Mouse (Mus musculus): ENCODE results near the gene Cd177. TPM values are rescaled to one million over a fixed set of nuclear protein-coding genes. Genes with fewer than 3 reads are reported as not detected.
"Not testable (repeated sequence)": the region's sequence is repeated elsewhere in the genome, so short reads cannot be mapped to it uniquely, and the experiment has no call there.

Gene Cd177
- polyA plus RNA-seq (2014; fragmentation: Nextera tagmentation; extraction: Ambion mirVana): not detected in 2 replicates

- DNase-seq (ENCODE audit: low spot score) (no peak), ATAC-seq (ENCODE audit: low FRiP score) (no peak)
- 82% methylated on average over 6 of the region's 6 CpGs for WGBS
- H3K27ac ChIP-seq (ENCODE audit: low read depth, low read length): no peak within 1 kb of the TSS
- H3K27me3 ChIP-seq (ENCODE audit: control insufficient read depth, insufficient read depth, low read length): no peaks in the 10 kb centered on the region
- H3K4me3 ChIP-seq (ENCODE audit: low read depth, low read length): no peak within 1 kb of the TSS
- H3K4me2 ChIP-seq (replicated peaks; ENCODE audit: low read depth, low read length): no peak within 1 kb of the TSS
- no peaks in the 10 kb centered on the region for H3K9me3 ChIP-seq (ENCODE audit: control insufficient read depth, low read length)
- no peaks in the 10 kb centered on the region for H3K4me1 ChIP-seq (replicated peaks; ENCODE audit: control insufficient read depth, insufficient read depth, low read length)
- no peaks in the 10 kb centered on the region for H3K36me3 ChIP-seq (ENCODE audit: control insufficient read depth, insufficient read depth, low read length)
- no peak within 1 kb of the TSS for H3K9ac ChIP-seq (ENCODE audit: low read depth, low read length)
Observed at GRCm38 (mm10) chr7:24760211-24760610, at the start of gene Cd177. Gene Cd177, minus strand, starts transcription at chr7:24760311.

GRCm38 (mm10) chr7:24809041-24809440 lies 48.9 kb upstream of the Cd177 start:
- no peaks in the 10 kb centered on the region for H3K36me3 ChIP-seq (ENCODE audit: control insufficient read depth, insufficient read depth, low read length)
- no peak overlapping the region for H3K4me3 ChIP-seq (ENCODE audit: low read depth, low read length)
- no peaks in the 10 kb centered on the region for H3K4me1 ChIP-seq (replicated peaks; ENCODE audit: control insufficient read depth, insufficient read depth, low read length)
- ATAC-seq (ENCODE audit: low FRiP score) (no peak), DNase-seq (ENCODE audit: low spot score) (no peak)
- no peaks in the 10 kb centered on the region for H3K27me3 ChIP-seq (ENCODE audit: control insufficient read depth, insufficient read depth, low read length)
- H3K4me2 ChIP-seq (replicated peaks; ENCODE audit: low read depth, low read length): no peak overlapping the region
- H3K9ac ChIP-seq (ENCODE audit: low read depth, low read length): no peak overlapping the region
- H3K27ac ChIP-seq (ENCODE audit: low read depth, low read length): no peak overlapping the region
- H3K9me3 ChIP-seq (ENCODE audit: control insufficient read depth, low read length): no peaks in the 10 kb centered on the region
- WGBS: 28% methylated on average over 2 of the region's 2 CpGs

- no peak overlapping the region for H3K4me2 ChIP-seq (replicated peaks; ENCODE audit: low read depth, low read length)
- H3K4me1 ChIP-seq (replicated peaks; ENCODE audit: control insufficient read depth, insufficient read depth, low read length): no peaks in the 10 kb centered on the region
- ATAC-seq (ENCODE audit: low FRiP score) (no peak), DNase-seq (ENCODE audit: low spot score) (no peak)
- WGBS: 71% methylated on average over 6 of the region's 6 CpGs
- no peaks in the 10 kb centered on the region for H3K9me3 ChIP-seq (ENCODE audit: control insufficient read depth, low read length)
- no peaks in the 10 kb centered on the region for H3K36me3 ChIP-seq (ENCODE audit: control insufficient read depth, insufficient read depth, low read length)
- no peak overlapping the region for H3K4me3 ChIP-seq (ENCODE audit: low read depth, low read length)
- no peaks in the 10 kb centered on the region for H3K27me3 ChIP-seq (ENCODE audit: control insufficient read depth, insufficient read depth, low read length)
- no peak overlapping the region for H3K9ac ChIP-seq (ENCODE audit: low read depth, low read length)
- H3K27ac ChIP-seq (ENCODE audit: low read depth, low read length): no peak overlapping the region
Observed at GRCm38 (mm10) chr7:24804826-24805225, 44.7 kb upstream of the Cd177 start.

- H3K4me2 ChIP-seq (replicated peaks; ENCODE audit: low read depth, low read length): no peak overlapping the region
- H3K4me3 ChIP-seq (ENCODE audit: low read depth, low read length): no peak overlapping the region
- no peak overlapping the region for H3K9ac ChIP-seq (ENCODE audit: low read depth, low read length)
- DNase-seq (ENCODE audit: low spot score) (no peak), ATAC-seq (ENCODE audit: low FRiP score) (no peak)
- no peaks in the 10 kb centered on the region for H3K4me1 ChIP-seq (replicated peaks; ENCODE audit: control insufficient read depth, insufficient read depth, low read length)
- H3K27ac ChIP-seq (ENCODE audit: low read depth, low read length): no peak overlapping the region
- 74% methylated on average over 7 of the region's 7 CpGs for WGBS
- H3K36me3 ChIP-seq (ENCODE audit: control insufficient read depth, insufficient read depth, low read length): no peaks in the 10 kb centered on the region
- no peaks in the 10 kb centered on the region for H3K27me3 ChIP-seq (ENCODE audit: control insufficient read depth, insufficient read depth, low read length)
- no peaks in the 10 kb centered on the region for H3K9me3 ChIP-seq (ENCODE audit: control insufficient read depth, low read length)
Observed at GRCm38 (mm10) chr7:24802149-24802767, 42.1 kb upstream of the Cd177 start.

GRCm38 (mm10) chr7:24797918-24798317 lies 37.8 kb upstream of the Cd177 start:
- Histone ChIP-seq H3K27me3 (ENCODE audit: control insufficient read depth, insufficient read depth, low read length) (no peaks in the 10 kb centered on the region), H3K4me1 (replicated peaks; ENCODE audit: control insufficient read depth, insufficient read depth, low read length) (no peaks in the 10 kb centered on the region), H3K9ac (ENCODE audit: low read depth, low read length) (no peak overlapping the region), H3K9me3 (ENCODE audit: control insufficient read depth, low read length) (no peaks in the 10 kb centered on the region), H3K4me3 (ENCODE audit: low read depth, low read length) (no peak overlapping the region), H3K36me3 (ENCODE audit: control insufficient read depth, insufficient read depth, low read length) (no peaks in the 10 kb centered on the region), H3K4me2 (replicated peaks; ENCODE audit: low read depth, low read length) (no peak overlapping the region), H3K27ac (ENCODE audit: low read depth, low read length) (no peak overlapping the region)
- 88% methylated on average over 1 of the region's 1 CpGs for WGBS
- DNase-seq (ENCODE audit: low spot score) (no peak), ATAC-seq (ENCODE audit: low FRiP score) (no peak)

- not testable (repeated sequence) for H3K9me3 ChIP-seq (ENCODE audit: control insufficient read depth, low read length); H3K4me1 ChIP-seq (replicated peaks; ENCODE audit: control insufficient read depth, insufficient read depth, low read length); H3K4me2 ChIP-seq (replicated peaks; ENCODE audit: low read depth, low read length); H3K36me3 ChIP-seq (ENCODE audit: control insufficient read depth, insufficient read depth, low read length); ATAC-seq (ENCODE audit: low FRiP score); H3K27ac ChIP-seq (ENCODE audit: low read depth, low read length); H3K9ac ChIP-seq (ENCODE audit: low read depth, low read length); H3K27me3 ChIP-seq (ENCODE audit: control insufficient read depth, insufficient read depth, low read length); DNase-seq (ENCODE audit: low spot score); H3K4me3 ChIP-seq (ENCODE audit: low read depth, low read length)
- 48% methylated on average over 4 of the region's 4 CpGs for WGBS
Observed at GRCm38 (mm10) chr7:24776918-24777317, 16.8 kb upstream of the Cd177 start, which contains the start of gene Ceacam10. Gene Ceacam10, plus strand, starts transcription at chr7:24777206.

- H3K27ac ChIP-seq (ENCODE audit: low read depth, low read length): no peak overlapping the region
- no peak overlapping the region for H3K4me2 ChIP-seq (replicated peaks; ENCODE audit: low read depth, low read length)
- H3K9ac ChIP-seq (ENCODE audit: low read depth, low read length): no peak overlapping the region
- H3K9me3 ChIP-seq (ENCODE audit: control insufficient read depth, low read length): no peaks in the 10 kb centered on the region
- no peak for ATAC-seq (ENCODE audit: low FRiP score)
- no peaks in the 10 kb centered on the region for H3K36me3 ChIP-seq (ENCODE audit: control insufficient read depth, insufficient read depth, low read length)
- H3K4me3 ChIP-seq (ENCODE audit: low read depth, low read length): no peak overlapping the region
- no peak for DNase-seq (ENCODE audit: low spot score)
- H3K27me3 ChIP-seq (ENCODE audit: control insufficient read depth, insufficient read depth, low read length): no peaks in the 10 kb centered on the region
- 75% methylated on average over 2 of the region's 2 CpGs for WGBS
- H3K4me1 ChIP-seq (replicated peaks; ENCODE audit: control insufficient read depth, insufficient read depth, low read length): no peaks in the 10 kb centered on the region
Observed at GRCm38 (mm10) chr7:24776145-24776544, 16.0 kb upstream of the Cd177 start.

GRCm38 (mm10) chr7:24773942-24774535 lies 13.9 kb upstream of the Cd177 start:
- ATAC-seq (ENCODE audit: low FRiP score) (no peak), DNase-seq (ENCODE audit: low spot score) (no peak)
- no peak overlapping the region for H3K4me3 ChIP-seq (ENCODE audit: low read depth, low read length)
- H3K4me1 ChIP-seq (replicated peaks; ENCODE audit: control insufficient read depth, insufficient read depth, low read length): no peaks in the 10 kb centered on the region
- H3K27me3 ChIP-seq (ENCODE audit: control insufficient read depth, insufficient read depth, low read length): no peaks in the 10 kb centered on the region
- WGBS: 52% methylated on average over 3 of the region's 3 CpGs
- no peak overlapping the region for H3K4me2 ChIP-seq (replicated peaks; ENCODE audit: low read depth, low read length)
- H3K9ac ChIP-seq (ENCODE audit: low read depth, low read length): no peak overlapping the region
- H3K36me3 ChIP-seq (ENCODE audit: control insufficient read depth, insufficient read depth, low read length): no peaks in the 10 kb centered on the region
- no peaks in the 10 kb centered on the region for H3K9me3 ChIP-seq (ENCODE audit: control insufficient read depth, low read length)
- H3K27ac ChIP-seq (ENCODE audit: low read depth, low read length): no peak overlapping the region

DNA sequence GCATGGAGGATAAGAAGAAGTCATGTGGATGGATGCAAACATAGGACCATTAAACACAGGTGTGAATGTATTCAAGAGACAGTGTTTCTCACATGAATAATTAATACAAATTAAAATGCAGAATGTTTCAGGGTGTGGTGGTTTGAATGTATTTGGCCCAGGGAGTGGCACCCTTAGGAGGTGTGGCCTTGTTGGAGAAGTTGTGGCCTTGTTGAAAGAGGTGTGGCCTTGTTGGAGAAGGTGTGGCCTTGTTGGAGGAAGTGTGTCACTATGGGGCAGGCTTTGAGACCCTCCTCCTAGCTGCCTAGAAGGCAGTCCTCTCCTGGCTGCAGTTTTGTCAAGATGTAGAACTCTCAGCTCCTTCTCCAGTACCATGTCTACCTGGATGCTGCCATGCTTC lies 11.2 kb upstream of the Cd177 start:
- no peak overlapping the region for H3K4me2 ChIP-seq (replicated peaks; ENCODE audit: low read depth, low read length)
- no peak overlapping the region for H3K9ac ChIP-seq (ENCODE audit: low read depth, low read length)
- H3K27me3 ChIP-seq (ENCODE audit: control insufficient read depth, insufficient read depth, low read length): no peaks in the 10 kb centered on the region
- H3K9me3 ChIP-seq (ENCODE audit: control insufficient read depth, low read length): no peaks in the 10 kb centered on the region
- no peak overlapping the region for H3K4me3 ChIP-seq (ENCODE audit: low read depth, low read length)
- no peaks in the 10 kb centered on the region for H3K36me3 ChIP-seq (ENCODE audit: control insufficient read depth, insufficient read depth, low read length)
- DNase-seq (ENCODE audit: low spot score) (no peak), ATAC-seq (ENCODE audit: low FRiP score) (no peak)
- H3K27ac ChIP-seq (ENCODE audit: low read depth, low read length): no peak overlapping the region
- H3K4me1 ChIP-seq (replicated peaks; ENCODE audit: control insufficient read depth, insufficient read depth, low read length): no peaks in the 10 kb centered on the region

Data from hindbrain, embryonic 11.5 days (tissue).